Comparison of ENCODE assay signal across 9 mouse cellular contexts in genomic region chr3:144723455-144723854, GRCm38 (mm10). TPM values are rescaled to one million over a fixed set of nuclear protein-coding genes. Genes with fewer than 3 reads are reported as not detected.
DNase-seq lines count a peak whose midpoint lies in the region; ATAC-seq lines count a peak whose summit lies in the region.
"Had no signal": no experiment of that assay in that cellular context is flagged by ENCODE, and none has a peak within 500 bp of the region (broad histone marks: within the 10 kb centered on the region; RNA-seq: fewer than 3 reads in every experiment).

No protein-coding gene starts in this region.

- H3K4me2 ChIP-seq in kidney, embryonic 16.5 days (replicated peaks; ENCODE audit: low read depth, low read length): no peak overlapping the region
- H3K4me2 ChIP-seq: lung, embryonic 15.5 days had no signal

- H3K9me3 ChIP-seq in kidney, embryonic 16.5 days (ENCODE audit: low read length): no peaks in the 10 kb centered on the region
- H3K9me3 ChIP-seq: lung, embryonic 15.5 days had no signal

- H3K4me3 ChIP-seq in kidney, embryonic 16.5 days (ENCODE audit: low read length): no peak overlapping the region
- H3K4me3 ChIP-seq: lung, embryonic 15.5 days had no signal

- no peak overlapping the region for H3K9ac ChIP-seq in kidney, embryonic 16.5 days (replicated peaks; ENCODE audit: low read length)
- H3K9ac ChIP-seq: lung, embryonic 15.5 days had no signal

- no peak for ATAC-seq in kidney, embryonic 16.5 days (ENCODE audit: low FRiP score, low TSS enrichment)
- 0 out of 2 replicates have a peak, but pooled peaks have one; percentile 36 for ATAC-seq in erythroid progenitor cell, adult 5-6 weeks (replicated peaks; ENCODE audit: low FRiP score, poor library complexity, severe bottlenecking)

- 48% methylated on average over 4 of the region's 4 CpGs for WGBS in kidney, embryonic 16.5 days

- H3K27ac ChIP-seq in kidney, embryonic 16.5 days (ENCODE audit: low read length): no peak overlapping the region
- H3K27ac ChIP-seq: lung, embryonic 15.5 days had no signal

- H3K27me3 ChIP-seq in kidney, embryonic 16.5 days (ENCODE audit: insufficient read depth, low read length): no peaks in the 10 kb centered on the region
- H3K27me3 ChIP-seq: lung, embryonic 15.5 days had no signal

- no peaks in the 10 kb centered on the region for H3K36me3 ChIP-seq in kidney, embryonic 16.5 days (ENCODE audit: insufficient read depth, low read length)
- H3K36me3 ChIP-seq: lung, embryonic 15.5 days had no signal

- peak; percentile 77 for DNase-seq in kidney, adult 18-20 months
- peak; percentile 66 for DNase-seq in ES-CJ7 (ENCODE audit: low read depth, low spot score)
- peak; percentile 60 to 64 for DNase-seq in adrenal gland, postnatal 36 days
- DNase-seq in left cerebral cortex, adult 11 months (ENCODE audit: low spot score): peak; percentile 54
- peak; percentile 74 to 77 for DNase-seq in right cerebral cortex, adult 2 months (ENCODE audit: low spot score in 2 of 2)
- no peak for DNase-seq in Muller cell, postnatal 12 days (ENCODE audit: inconsistent ontology term)

- H3K4me1 ChIP-seq in kidney, embryonic 16.5 days (ENCODE audit: insufficient read depth, low read length): peaks cover 10% of the 10 kb centered on the region

RNA-seq across cellular contexts. Expression of gene Sh3glb1, which starts 3.3 kb away (rescaled TPM):
- 87.8 and 94.9 TPM in 2 replicates for polyA plus RNA-seq in kidney, embryonic 16.5 days (2015; fragmentation: Nextera tagmentation; extraction: Ambion mirVana)
- total RNA-seq in adrenal gland, postnatal 36 days (2021): 100 to 1,000 TPM; 187 to 216 TPM
- total RNA-seq in erythroid progenitor cell, adult 5-6 weeks (2015; ENCODE audit: low replicate concordance): 181 and 202 TPM in 2 replicates
- total RNA-seq in erythroid progenitor cell, adult 5-6 weeks (2017; ENCODE audit: low replicate concordance): 166 and 182 TPM in 2 replicates

RNA-seq across cellular contexts. Expression of gene Clca3a1, which starts 37.3 kb away (rescaled TPM):
- polyA plus RNA-seq in kidney, embryonic 16.5 days (2015; fragmentation: Nextera tagmentation; extraction: Ambion mirVana): 13.0 and 13.9 TPM in 2 replicates
- 1 to 10 TPM; 3.4 to 5.9 TPM for total RNA-seq in adrenal gland, postnatal 36 days (2021)
- 9.2 and 20.5 TPM in 2 replicates for total RNA-seq in erythroid progenitor cell, adult 5-6 weeks (2015; ENCODE audit: low replicate concordance)
- 12.5 and 17.9 TPM in 2 replicates for total RNA-seq in erythroid progenitor cell, adult 5-6 weeks (2017; ENCODE audit: low replicate concordance)
